Mouse (Mus musculus) CH12.LX (cell line): Measurements from ENCODE around the gene Ogdh. TPM values are rescaled to one million over a fixed set of nuclear protein-coding genes. Genes with fewer than 3 reads are reported as not detected.
A peak's percentile ranks its signal among the peaks of the same experiment; 100 is the strongest.

Experiments
- DNase-seq: peaks from one replicate; pipeline ENCODE4 v3.0.0-alpha.2; 2013; ENCODE audit errors: extremely low read depth
- H3K27ac ChIP-seq: 2 replicates; pipeline ENCODE4 v1.5.1; 2012; ENCODE audit warnings: low read depth, mild to moderate bottlenecking, control low read depth, moderate library complexity; ENCODE audit not compliant: insufficient read depth
- H3K27me3 ChIP-seq: replicated peaks from 2 replicates; pipeline ENCODE3; 2012; ENCODE audit warnings: inconsistent platforms
- H3K36me3 ChIP-seq, 2 experiments: replicated peaks in 1 of 2; 2 replicates each; pipeline versions ENCODE3 to v1.6.1; 2012; ENCODE audit warnings: inconsistent platforms in 1 of 2, low read length in 1 of 2, mild to moderate bottlenecking in 1 of 2, mixed read lengths in 1 of 2, moderate library complexity in 1 of 2; ENCODE audit not compliant: control insufficient read depth in 1 of 2, insufficient read depth in 1 of 2
- H3K4me1 ChIP-seq, 2 experiments: 2 replicates each; pipeline ENCODE4 v1.6.1; 2012; ENCODE audit warnings: inconsistent platforms in 1 of 2, moderate library complexity in 1 of 2; ENCODE audit not compliant: insufficient read depth in 2 of 2, control insufficient read depth in 1 of 2
- H3K4me2 ChIP-seq: 2 replicates; pipeline ENCODE4 v1.6.1; 2012; ENCODE audit warnings: low read depth, mild to moderate bottlenecking, control low read depth; ENCODE audit not compliant: poor library complexity, insufficient read depth, severe bottlenecking
- H3K4me3 ChIP-seq, 3 experiments: fragments of 150-350 bp in 1 of 3; sonication (generic) in 1 of 3; replicated peaks in 1 of 3; 2 replicates each; pipeline versions ENCODE3 to v1.5.1; 2011 to 2012; ENCODE audit warnings: low read depth in 2 of 3, low read length in 2 of 3, mild to moderate bottlenecking in 2 of 3, moderate library complexity in 2 of 3, control low read depth in 1 of 3, improper control_type of control experiment in 1 of 3, inconsistent platforms in 1 of 3, mixed read lengths in 1 of 3; ENCODE audit not compliant: poor library complexity in 1 of 3
- H3K79me2 ChIP-seq: replicated peaks from 2 replicates; pipeline ENCODE4 v1.6.1; 2012; ENCODE audit warnings: mild to moderate bottlenecking, moderate library complexity; ENCODE audit not compliant: control insufficient read depth, poor library complexity, insufficient read depth, severe bottlenecking; ENCODE audit errors: extremely low read depth
- H3K9ac ChIP-seq: 2 replicates; pipeline ENCODE4 v1.6.1; 2012; ENCODE audit warnings: low read depth, mild to moderate bottlenecking, control low read depth, moderate library complexity; ENCODE audit not compliant: insufficient read depth
- H3K9me3 ChIP-seq: replicated peaks from 2 replicates; pipeline ENCODE3; 2012; ENCODE audit warnings: low read length, inconsistent platforms, mixed read lengths
- CHD2 ChIP-seq: IDR thresholded peaks from 2 replicates; pipeline ENCODE4 v1.6.1; 2011; ENCODE audit warnings: low read length, improper control_type of control experiment
- CTCF ChIP-seq, 2 experiments: IDR thresholded peaks in 1 of 2; conservative IDR thresholded peaks in 1 of 2; 2 replicates each; pipeline ENCODE4 v1.5.1; 2011 to 2012; ENCODE audit warnings: low read depth in 2 of 2, low read length in 2 of 2, improper control_type of control experiment in 1 of 2, inconsistent platforms in 1 of 2, mild to moderate bottlenecking in 1 of 2, moderate library complexity in 1 of 2
- EP300 ChIP-seq: IDR thresholded peaks from 2 replicates; pipeline ENCODE4 v1.6.1; 2011; ENCODE audit warnings: low read length, improper control_type of control experiment
- HCFC1 ChIP-seq: IDR thresholded peaks from 2 replicates; pipeline ENCODE4 v1.6.1; 2012; ENCODE audit warnings: low read depth, mild to moderate bottlenecking, inconsistent platforms, low read length, improper control_type of control experiment
- JUN ChIP-seq: IDR thresholded peaks from 2 replicates; pipeline ENCODE4 v1.6.1; 2011; ENCODE audit warnings: low read depth, mild to moderate bottlenecking, low read length, improper control_type of control experiment, moderate library complexity; ENCODE audit not compliant: insufficient read depth
- JUND ChIP-seq: conservative IDR thresholded peaks from 2 replicates; pipeline ENCODE4 v1.6.1; 2011; ENCODE audit warnings: low read depth, low read length, improper control_type of control experiment
- KAT2A ChIP-seq: IDR thresholded peaks from 2 replicates; pipeline ENCODE4 v1.6.1; 2012; ENCODE audit warnings: low read length, improper control_type of control experiment, inconsistent platforms; ENCODE audit not compliant: insufficient replicate concordance
- MAFK ChIP-seq: IDR thresholded peaks from 2 replicates; pipeline ENCODE4 v1.6.1; 2011; ENCODE audit warnings: low read length, improper control_type of control experiment; ENCODE audit not compliant: insufficient replicate concordance
- MAX ChIP-seq: IDR thresholded peaks from 2 replicates; pipeline ENCODE4 v1.6.1; 2011; ENCODE audit warnings: low read length, improper control_type of control experiment
- MAZ ChIP-seq: IDR thresholded peaks from 2 replicates; pipeline ENCODE4 v1.6.1; 2012; ENCODE audit warnings: low read depth, mild to moderate bottlenecking, inconsistent platforms, low read length, improper control_type of control experiment, moderate library complexity
- NRF1 ChIP-seq: IDR thresholded peaks from 2 replicates; pipeline ENCODE4 v1.6.1; 2014; ENCODE audit warnings: low read depth, mild to moderate bottlenecking, inconsistent platforms, low read length, improper control_type of control experiment, moderate library complexity
- POLR2A ChIP-seq: IDR thresholded peaks from 2 replicates; pipeline ENCODE4 v1.6.1; 2011; ENCODE audit warnings: low read depth, mild to moderate bottlenecking, improper control_type of control experiment, low read length
- POLR2AphosphoS2 ChIP-seq: IDR thresholded peaks from 2 replicates; pipeline ENCODE4 v1.6.1; 2011; ENCODE audit warnings: low read depth, low read length, improper control_type of control experiment
- RAD21 ChIP-seq: IDR thresholded peaks from 2 replicates; pipeline ENCODE4 v1.6.1; 2011; ENCODE audit warnings: low read depth, mild to moderate bottlenecking, low read length, improper control_type of control experiment, moderate library complexity
- SMC3 ChIP-seq: IDR thresholded peaks from 2 replicates; pipeline ENCODE4 v1.6.1; 2011; ENCODE audit warnings: low read depth, low read length, improper control_type of control experiment
- ZC3H11A ChIP-seq: IDR thresholded peaks from 2 replicates; pipeline ENCODE4 v1.6.1; 2012; ENCODE audit warnings: low read depth, mild to moderate bottlenecking, inconsistent platforms, low read length, improper control_type of control experiment
- ZMIZ1 ChIP-seq: IDR thresholded peaks from 2 replicates; pipeline ENCODE4 v1.6.1; 2012; ENCODE audit warnings: low read depth, mild to moderate bottlenecking, inconsistent platforms, low read length, improper control_type of control experiment
- dilution Hi-C: fragments of 300-500 bp; cut with MboI; formaldehyde crosslinking; loops from 2 replicates; pipeline ENCODE4 v1.14.3; 2020; ENCODE audit warnings: low sequenced_read_pairs; ENCODE audit not compliant: extremely low pct_unique_long_range_greater_than_20kb, extremely low pct_ligation_motif_present
- in situ Hi-C: fragments of 300-500 bp; cut with MboI; formaldehyde crosslinking; loops from 3 replicates; pipeline ENCODE4 v1.14.3; 2019; ENCODE audit warnings: low sequenced_read_pairs, low pct_ligation_motif_present, low pct_unique_long_range_greater_than_20kb, mixed read lengths
- polyA plus RNA-seq: library from polyadenylated mRNA; unstranded; fragments of >175 nt; gene quantifications from 2 replicates; pipeline ENCODE4 v1.2.1, GENCODE M21; 2012; ENCODE audit warnings: low read depth; ENCODE audit not compliant: insufficient read length
- total RNA-seq, 2 experiments: library from RNA; depleted of rRNA; stranded (reverse); fragments of 300-350 nt in 1 of 2; fragments of >200 nt in 1 of 2; gene quantifications; 2 replicates each; pipeline ENCODE4 v1.2.3; 2012 to 2014

The Ogdh gene
- total and polyA plus RNA-seq, 3 experiments = 47.1 to 173 (median 120) TPM

DNA sequence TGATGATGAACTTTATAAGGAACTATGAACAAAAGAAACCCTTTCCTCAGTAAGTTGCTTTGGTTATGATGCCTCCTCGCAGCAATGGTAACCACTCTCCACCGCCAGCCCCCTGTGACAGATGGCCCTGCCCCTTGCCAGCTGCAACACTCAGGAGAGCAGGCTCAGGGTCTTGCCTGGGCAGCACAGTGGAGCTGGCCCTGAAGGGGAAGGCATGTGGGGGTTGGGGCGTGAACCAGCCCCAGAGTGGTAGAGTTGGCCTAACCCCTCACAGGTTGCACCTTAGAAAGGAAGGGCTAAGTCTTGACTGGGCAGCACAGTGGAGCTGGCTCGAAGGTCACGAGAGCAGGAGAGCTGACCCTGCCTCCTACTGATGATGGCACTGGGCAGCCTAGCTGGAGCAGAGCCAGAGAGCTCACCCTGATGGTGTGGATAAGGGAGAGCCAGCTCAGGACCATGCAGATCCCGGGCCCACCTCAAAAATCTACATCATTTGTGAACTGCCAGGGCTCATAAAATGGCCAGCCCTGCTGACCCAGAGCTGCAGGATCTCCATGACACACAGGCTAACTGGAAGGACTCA, 34.9 kb upstream of the Ogdh start:
- Histone ChIP-seq H3K4me3 (no peak overlapping the region), H3K9ac (no peak overlapping the region), H3K27me3 (no peaks in the 10 kb centered on the region), H3K4me2 (no peak overlapping the region), H3K9me3 (no peaks in the 10 kb centered on the region), H3K27ac (no peak overlapping the region), H3K79me2 (no peaks in the 10 kb centered on the region), H3K4me1 (peaks cover 0 to 4% of the 10 kb centered on the region in 2 experiments; a peak in 1 of 4 replicates), H3K36me3 (peaks cover 37 to 53% of the 10 kb centered on the region in 2 experiments)
- peak; percentile 86; the same call in 1 of the 2 replicates for TF ChIP-seq POLR2AphosphoS2
- TF ChIP-seq CHD2 = peak; percentile 42
- TF ChIP-seq MAX = no peak
- dilution Hi-C loops (no loop called here), in situ Hi-C loops (no loop called here)
- no peak for DNase-seq

DNA sequence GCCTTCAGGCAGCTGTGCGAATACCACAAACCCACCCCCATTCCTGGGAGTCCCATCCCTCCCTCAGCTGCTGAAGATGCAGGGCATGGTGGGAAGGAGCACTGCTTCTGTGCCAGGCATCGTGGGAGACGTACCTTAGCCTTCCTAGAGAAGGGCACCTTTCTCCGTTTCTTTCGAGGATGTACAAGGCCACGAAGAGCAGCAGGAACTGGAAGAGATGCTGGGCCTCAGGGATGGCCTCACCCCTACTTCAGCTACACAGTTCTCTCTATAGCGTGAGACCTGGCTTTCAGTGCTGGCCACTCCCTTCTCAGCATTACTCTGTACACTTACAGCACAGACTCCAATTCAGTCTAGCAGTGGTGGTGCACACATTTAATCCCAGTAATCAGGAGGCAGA, 32.0 kb upstream of the Ogdh start:
- TF ChIP-seq EP300 (no peak), MAZ (no peak), JUN (no peak), SMC3 (no peak), RAD21 (no peak), CTCF (conservative IDR thresholded peaks at IDR 0.05 in 1 of 2, IDR thresholded peaks at IDR 0.05 in 1 of 2; ENCODE audit: low read depth in 2 of 2, low read length in 2 of 2) (no peak), ZC3H11A (no peak), NRF1 (no peak), MAFK (no peak), HCFC1 (no peak), POLR2AphosphoS2 (no peak), POLR2A (no peak), ZMIZ1 (no peak), JUND (no peak), KAT2A (no peak)
- TF ChIP-seq, all 38 proteins: peak for 0
- no peak overlapping the region for H3K4me3 ChIP-seq
- DNase-seq = no peak
- no peak overlapping the region for H3K9ac ChIP-seq
- no peaks in the 10 kb centered on the region for H3K79me2 ChIP-seq
- peaks cover 0 to 9% of the 10 kb centered on the region in 2 experiments; a peak in 1 of 4 replicates for H3K4me1 ChIP-seq
- no peaks in the 10 kb centered on the region for H3K27me3 ChIP-seq
- H3K4me2 ChIP-seq = no peak overlapping the region
- no peak overlapping the region for H3K27ac ChIP-seq
- in situ Hi-C loops = no loop called here
- dilution Hi-C loops = no loop called here
- no peaks in the 10 kb centered on the region for H3K9me3 ChIP-seq
- H3K36me3 ChIP-seq = peaks cover 59 to 81% of the 10 kb centered on the region in 2 experiments
